In the genomic region with DNA sequence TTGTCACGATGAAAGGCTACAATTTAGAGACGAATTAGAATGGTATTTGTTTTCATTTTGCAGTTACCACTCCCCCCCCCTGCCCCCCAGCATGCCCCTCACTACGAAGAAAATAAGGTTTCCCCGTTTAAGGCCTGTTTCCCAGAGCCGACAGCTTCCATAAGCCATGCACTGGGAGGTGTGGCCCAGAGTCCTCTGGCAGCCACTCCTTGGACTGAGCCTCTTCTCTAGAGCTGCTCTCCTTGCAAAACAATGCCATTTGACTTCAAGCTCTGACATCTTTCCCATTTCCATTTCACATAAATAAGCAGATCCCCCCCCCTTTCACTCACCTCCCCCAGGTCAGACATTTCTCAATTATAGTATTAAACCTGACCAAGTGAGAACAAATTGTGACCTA, we compare ENCODE assay signal across 27 mouse cellular contexts.
"Had no signal": no experiment of that assay in that cellular context is flagged by ENCODE, and none has a peak within 500 bp of the region (broad histone marks: within the 10 kb centered on the region; RNA-seq: fewer than 3 reads in every experiment).

No protein-coding gene starts in this region.

- H3K4me2 ChIP-seq: embryonic facial prominence, embryonic 12.5 days; embryonic facial prominence, embryonic 13.5 days; embryonic facial prominence, embryonic 15.5 days; forebrain, embryonic 12.5 days; forebrain, embryonic 13.5 days; forebrain, embryonic 15.5 days had no signal

- H3K4me3 ChIP-seq: embryonic facial prominence, embryonic 10.5 days; embryonic facial prominence, embryonic 12.5 days; embryonic facial prominence, embryonic 13.5 days; embryonic facial prominence, embryonic 15.5 days; erythroblast, embryonic 14.5 days; forebrain, embryonic 10.5 days; forebrain, embryonic 12.5 days; forebrain, embryonic 13.5 days; forebrain, embryonic 15.5 days; gastrocnemius, adult 2 months; heart, adult 2 months had no signal

- H3K9ac ChIP-seq: embryonic facial prominence, embryonic 12.5 days; embryonic facial prominence, embryonic 13.5 days; embryonic facial prominence, embryonic 15.5 days; forebrain, embryonic 12.5 days; forebrain, embryonic 13.5 days; forebrain, embryonic 15.5 days; forebrain, postnatal 0 days had no signal

- H3K36me3 ChIP-seq: embryonic facial prominence, embryonic 10.5 days; embryonic facial prominence, embryonic 12.5 days; embryonic facial prominence, embryonic 13.5 days; embryonic facial prominence, embryonic 15.5 days; forebrain, embryonic 10.5 days; forebrain, embryonic 12.5 days; forebrain, embryonic 15.5 days had no signal

- H3K27ac ChIP-seq: embryonic facial prominence, embryonic 10.5 days; embryonic facial prominence, embryonic 12.5 days; embryonic facial prominence, embryonic 13.5 days; embryonic facial prominence, embryonic 15.5 days; forebrain, embryonic 10.5 days; forebrain, embryonic 12.5 days; forebrain, embryonic 13.5 days; forebrain, embryonic 15.5 days; gastrocnemius, adult 2 months; heart, adult 2 months had no signal

- ATAC-seq: forebrain, embryonic 13.5 days; forebrain, embryonic 14.5 days; forebrain, embryonic 15.5 days; forebrain, embryonic 16.5 days; forebrain, postnatal 0 days had no signal

- DNase-seq: cerebellum, adult 2 months; cerebellum, adult 8-10 months; cerebellum, adult 9-10 months; cerebellum, adult 9-11 months; cerebellum, postnatal 10 days; cerebellum, postnatal 14 days; cerebellum, postnatal 25 days; cerebellum, postnatal 36 days; embryo, embryonic 11 days; forebrain, postnatal 0 days; gastrocnemius, adult 2 months; gastrocnemius, postnatal 10 days; gastrocnemius, postnatal 14 days; gastrocnemius, postnatal 25 days; gastrocnemius, postnatal 36 days; heart, adult 2 months had no signal

- H3K4me1 ChIP-seq: embryonic facial prominence, embryonic 12.5 days; forebrain, embryonic 15.5 days had no signal

- H3K27me3 ChIP-seq: embryonic facial prominence, embryonic 12.5 days; embryonic facial prominence, embryonic 13.5 days; embryonic facial prominence, embryonic 15.5 days had no signal

- H3K9me3 ChIP-seq: embryonic facial prominence, embryonic 10.5 days; embryonic facial prominence, embryonic 12.5 days; embryonic facial prominence, embryonic 13.5 days; embryonic facial prominence, embryonic 15.5 days; forebrain, embryonic 10.5 days; forebrain, embryonic 12.5 days; forebrain, embryonic 13.5 days; forebrain, embryonic 15.5 days had no signal
